Mouse (Mus musculus): ENCODE results near the gene Polr2j.

Polr2j gene

DNA sequence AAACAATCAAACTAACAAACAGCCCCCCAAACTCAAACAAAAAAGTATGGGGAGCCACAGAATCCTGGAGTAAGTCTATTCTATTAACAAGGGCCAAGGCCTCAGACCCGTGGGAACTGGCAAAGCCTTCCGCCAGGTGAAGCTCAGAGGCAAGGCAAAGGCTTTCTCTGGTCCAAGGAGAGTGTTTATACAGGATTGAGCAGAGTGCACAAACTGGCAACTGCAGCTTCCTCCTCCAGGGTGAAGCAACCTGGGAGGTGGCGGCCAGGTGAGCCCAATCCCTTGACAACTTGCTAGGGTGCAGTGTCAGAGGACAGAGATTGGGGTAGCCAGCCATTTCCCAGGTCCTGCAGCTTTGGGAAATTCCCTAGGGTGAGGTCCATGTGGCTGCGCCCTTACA lies 50.9 kb downstream of the Polr2j start:
- WGBS: 99% methylated on average over 4 of the region's 4 CpGs

DNA sequence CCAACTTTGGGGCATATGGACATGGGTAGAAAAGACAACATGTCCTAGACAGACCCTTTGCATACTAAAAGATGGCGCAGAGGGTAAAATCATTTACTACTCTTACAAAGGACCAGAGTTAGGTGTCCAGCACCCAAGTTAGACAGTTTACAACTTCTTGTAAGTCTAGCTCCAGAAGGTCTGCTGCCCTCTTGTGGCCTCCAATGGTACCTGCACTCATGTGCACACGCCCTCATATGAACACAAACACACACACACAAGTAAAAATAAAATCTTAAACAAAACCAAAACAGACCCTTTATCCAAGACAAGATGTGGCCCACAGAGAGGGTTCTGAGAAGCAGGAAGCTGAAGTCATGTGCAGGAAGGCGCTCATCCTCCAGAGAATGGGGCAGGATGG lies 51.6 kb downstream of the Polr2j start:
- 96% methylated on average over 3 of the region's 3 CpGs for WGBS

DNA sequence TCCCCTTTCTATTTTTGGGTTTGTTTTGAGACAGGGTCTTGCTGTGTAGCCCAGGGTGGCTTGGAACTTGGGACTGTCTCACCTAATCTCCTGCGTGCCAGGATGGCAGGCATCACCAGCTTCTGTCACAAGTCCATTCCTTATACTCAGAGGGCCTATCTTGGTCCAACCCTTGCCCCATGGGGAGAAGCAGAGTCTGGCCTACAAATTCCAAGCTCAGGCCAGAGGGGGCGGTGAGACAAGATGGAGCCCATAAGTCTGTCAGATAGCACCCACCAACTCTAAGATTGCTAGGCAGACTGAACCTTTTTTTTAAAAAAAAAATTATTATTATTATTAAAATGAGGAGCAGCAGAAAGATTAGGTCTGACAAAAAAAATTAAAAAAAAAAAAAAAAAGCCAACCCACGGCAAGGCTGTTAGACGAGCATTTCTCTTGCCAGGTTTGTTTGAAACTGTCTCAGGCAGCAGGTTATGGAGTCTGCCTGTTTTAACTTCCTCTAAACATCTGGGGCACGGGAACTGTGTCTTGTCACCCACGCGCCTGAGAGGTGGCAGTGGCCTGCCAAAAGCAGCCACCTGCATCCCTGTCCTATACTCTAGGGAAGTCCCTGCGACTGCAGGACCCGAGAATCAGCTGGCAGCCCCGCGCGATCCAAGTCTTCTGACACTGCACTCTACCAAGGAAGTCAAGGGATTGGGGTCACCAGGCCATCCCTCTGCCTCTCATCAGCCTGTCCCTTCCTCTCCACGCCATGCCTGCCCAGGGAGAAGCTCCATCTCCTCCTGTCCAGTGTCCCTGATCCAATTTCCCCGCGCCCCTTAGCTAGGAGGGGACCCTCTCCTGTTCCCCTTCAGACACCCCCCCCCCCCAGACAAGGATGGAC lies 53.4 kb downstream of the Polr2j start:
- 14% methylated on average over 13 of the region's 15 CpGs for WGBS

DNA sequence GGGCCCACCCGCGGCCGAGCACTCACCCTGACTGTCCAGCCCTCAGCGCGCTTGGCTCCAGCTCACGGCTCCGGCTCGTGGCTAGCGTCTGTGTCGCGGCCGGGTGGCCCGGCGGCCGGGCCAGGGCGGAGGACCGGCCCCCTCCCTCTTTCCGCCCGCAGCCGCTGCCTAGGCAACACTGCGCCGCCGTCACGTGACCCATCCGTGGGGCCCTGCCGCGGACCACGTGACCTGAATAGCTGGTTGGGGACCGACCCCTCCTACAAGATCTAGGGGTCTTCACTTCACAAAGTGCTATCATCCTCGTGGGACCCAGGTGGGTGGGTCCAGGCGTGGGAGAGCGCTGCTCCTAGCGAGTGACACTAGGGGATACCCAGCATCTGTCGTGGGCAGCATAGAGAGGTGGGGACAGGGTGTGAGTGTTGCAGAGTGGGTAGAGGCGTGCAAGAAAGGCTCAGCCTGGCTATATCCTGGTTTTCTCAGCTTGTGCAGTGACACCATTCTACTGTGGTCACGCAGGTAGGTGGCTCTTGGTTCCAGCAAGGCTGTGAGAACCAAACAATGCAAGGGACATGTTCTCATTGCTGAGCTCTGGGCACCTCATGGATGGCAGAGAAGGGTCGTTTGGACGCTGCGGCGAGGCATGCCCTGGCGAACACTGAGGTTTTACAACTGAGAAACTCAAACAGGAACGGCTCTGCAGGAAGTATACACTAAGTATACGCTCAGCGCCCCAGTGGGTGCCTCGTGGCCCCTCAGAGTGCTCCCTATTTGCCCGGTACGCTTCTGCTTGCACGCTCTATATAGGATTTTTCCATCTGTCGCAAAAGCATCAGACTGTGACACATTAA lies 54.3 kb downstream of the Polr2j start, which contains the start of gene Orai2:
Gene Orai2 (minus strand): TSS at position 202 of the 851 bp plus-strand sequence.
- 2% methylated on average over 49 of the region's 49 CpGs for WGBS

DNA sequence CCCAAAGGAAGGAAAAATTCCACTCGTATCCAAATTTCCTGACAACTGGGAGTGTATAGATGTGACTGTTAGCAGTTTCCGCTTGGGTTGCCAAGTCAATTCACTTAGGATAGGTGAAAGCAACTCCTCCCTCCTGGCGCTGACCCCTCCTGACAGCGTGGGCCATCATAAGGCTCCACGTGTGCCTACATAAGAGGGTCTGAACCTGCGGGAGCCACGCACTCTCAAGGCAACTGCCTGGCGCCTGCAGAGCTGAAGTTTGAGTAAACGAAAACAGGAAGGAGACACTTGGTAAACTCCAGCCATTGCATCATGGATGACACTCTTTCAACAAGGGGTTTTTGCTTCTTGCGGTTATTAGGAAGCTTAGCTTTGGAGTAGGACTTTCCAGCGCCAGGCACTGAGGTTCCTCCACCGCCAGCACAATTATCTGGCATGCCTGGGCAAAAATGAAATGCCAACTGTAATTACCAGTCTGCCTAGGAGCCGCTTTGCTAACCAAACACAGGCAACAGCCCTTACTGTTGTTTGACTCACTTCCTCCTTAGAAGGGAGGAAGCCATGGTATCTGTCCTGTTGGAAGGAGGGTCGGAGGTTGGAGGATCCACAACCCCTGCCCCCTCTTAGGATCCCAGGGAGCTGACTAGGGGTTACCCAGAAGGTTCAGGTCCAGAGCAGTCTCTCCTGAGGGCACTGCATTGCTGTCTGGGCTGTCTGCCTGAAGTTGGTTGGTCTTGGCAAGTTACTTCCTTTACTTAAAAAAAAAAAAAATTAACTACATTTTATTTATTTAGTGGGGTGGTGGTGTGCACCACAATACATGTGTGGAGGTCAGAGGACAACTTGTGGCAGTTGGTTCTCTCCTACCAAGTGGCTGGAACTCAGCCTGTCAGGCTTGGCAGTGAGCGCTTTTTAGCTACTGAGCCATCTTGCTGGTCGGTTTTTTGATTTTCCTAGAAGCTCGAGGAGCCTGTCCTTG lies 55.2 kb downstream of the Polr2j start:
- 19% methylated on average over 17 of the region's 17 CpGs for WGBS
